Mouse (Mus musculus) stomach, embryonic 16.5 days (tissue): ENCODE measurements around the gene Evi5. TPM values are rescaled to one million over a fixed set of nuclear protein-coding genes. Genes with fewer than 3 reads are reported as not detected.

Experiments
- ATAC-seq: fragments of 200-750 bp; cut with Nextera tagmentation; 2 replicates; pipeline ENCODE4 v1.8.0; 2017; ENCODE audit warnings: moderate number of reproducible peaks, moderate TSS enrichment; ENCODE audit not compliant: insufficient read depth, low FRiP score
- H3K27ac ChIP-seq: fragments of 300-500 bp; sonication (generic); 2 replicates; pipeline ENCODE4 v1.5.1; 2014; ENCODE audit warnings: low read length
- H3K27me3 ChIP-seq: fragments of 300-500 bp; sonication (generic); 2 replicates; pipeline ENCODE4 v1.6.1; 2014; ENCODE audit warnings: low read length, control low read depth, mixed read lengths; ENCODE audit not compliant: control insufficient read depth, insufficient read depth
- H3K36me3 ChIP-seq: fragments of 300-500 bp; sonication (generic); 2 replicates; pipeline ENCODE4 v1.6.1; 2014; ENCODE audit warnings: low read length; ENCODE audit not compliant: control insufficient read depth, insufficient read depth
- H3K4me1 ChIP-seq: fragments of 300-500 bp; sonication (generic); 2 replicates; pipeline ENCODE4 v1.6.1; 2014; ENCODE audit warnings: low read length, control low read depth, mixed read lengths; ENCODE audit not compliant: control insufficient read depth, insufficient read depth
- H3K4me2 ChIP-seq: fragments of 300-500 bp; sonication (generic); 2 replicates; pipeline ENCODE4 v1.6.1; 2014; ENCODE audit warnings: low read depth, low read length, mixed read lengths
- H3K4me3 ChIP-seq: fragments of 300-500 bp; sonication (generic); replicated peaks from 2 replicates; pipeline ENCODE4 v1.5.1; 2014; ENCODE audit warnings: mild to moderate bottlenecking, low read length
- H3K9ac ChIP-seq: fragments of 300-500 bp; sonication (generic); 2 replicates; pipeline ENCODE4 v1.6.1; 2014; ENCODE audit warnings: low read length
- H3K9me3 ChIP-seq: fragments of 300-500 bp; sonication (generic); replicated peaks from 2 replicates; pipeline ENCODE4 v1.6.1; 2016; ENCODE audit warnings: low read length, control low read depth; ENCODE audit not compliant: control insufficient read depth
- WGBS: fragments of 180-500 bp; shearing (Covaris S2); extraction: QIAGEN DNeasy Blood & Tissue Kit; methylation state at CpG from one replicate; pipeline ENCODE4 v1.1.7; 2014; 5-methylcytosine and 5-hydroxymethylcytosine counted together
- polyA plus RNA-seq: library from polyadenylated mRNA; unstranded; fragments of >200 nt; fragmentation: Nextera tagmentation; extraction: Ambion mirVana; gene quantifications from 2 replicates; pipeline ENCODE4 v1.2.1, GENCODE M21; 2015

The Evi5 gene
- polyA plus RNA-seq, 1 experiment from 2014 or later: 55.2 TPM

DNA sequence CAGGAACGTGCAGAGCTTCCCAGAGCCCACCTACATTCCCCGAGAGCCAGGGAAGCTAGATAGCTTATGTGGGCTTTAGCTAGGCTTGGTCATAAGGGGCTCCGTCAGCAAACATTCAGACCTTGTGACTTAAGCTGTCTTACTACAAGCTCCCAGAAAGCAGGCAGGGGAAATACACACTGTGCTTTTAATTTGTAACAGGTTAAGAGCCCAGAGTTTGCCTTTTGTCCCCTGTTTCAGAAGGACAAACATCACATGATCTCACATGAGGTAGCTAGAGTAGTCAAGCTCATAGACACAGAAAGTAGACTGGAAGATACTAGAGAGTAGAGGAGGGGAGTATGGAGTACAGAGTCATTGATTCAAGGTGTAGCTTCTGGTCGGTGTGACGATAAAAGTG lies 5.8 kb upstream of the Evi5 start:
- Histone ChIP-seq H3K36me3 (no peaks in the 10 kb centered on the region), H3K4me3 (no peak overlapping the region), H3K27ac (no peak overlapping the region), H3K4me1 (no peaks in the 10 kb centered on the region), H3K9me3 (no peaks in the 10 kb centered on the region), H3K27me3 (no peaks in the 10 kb centered on the region), H3K4me2 (no peak overlapping the region), H3K9ac (no peak overlapping the region)
- WGBS: 58% methylated on average over 5 of the region's 5 CpGs
- ATAC-seq: peak; percentile 21; the same call in 1 of the 2 replicates

- no peak overlapping the region for H3K4me2 ChIP-seq
- no peak for ATAC-seq
- no peak overlapping the region for H3K27ac ChIP-seq
- no peak overlapping the region for H3K9ac ChIP-seq
- no peaks in the 10 kb centered on the region for H3K9me3 ChIP-seq
- H3K36me3 ChIP-seq: no peaks in the 10 kb centered on the region
- 82% methylated on average over 1 of the region's 1 CpGs for WGBS
- no peak overlapping the region for H3K4me3 ChIP-seq
- peaks cover 5% of the 10 kb centered on the region; the same call in 1 of the 2 replicates for H3K4me1 ChIP-seq
- no peaks in the 10 kb centered on the region for H3K27me3 ChIP-seq
Observed at GRCm38 (mm10) chr5:107877053-107877452, 2.1 kb upstream of the Evi5 start.

GRCm38 (mm10) chr5:107875261-107875611 lies 329 bp upstream of the Evi5 start:
- H3K9me3 ChIP-seq: no peaks in the 10 kb centered on the region
- no peak for ATAC-seq
- no peak overlapping the region; the same call in 1 of the 2 replicates for H3K4me2 ChIP-seq
- H3K27ac ChIP-seq: no peak overlapping the region
- no peaks in the 10 kb centered on the region for H3K36me3 ChIP-seq
- H3K27me3 ChIP-seq: no peaks in the 10 kb centered on the region
- H3K9ac ChIP-seq: no peak overlapping the region
- peaks cover 5% of the 10 kb centered on the region; the same call in 1 of the 2 replicates for H3K4me1 ChIP-seq
- H3K4me3 ChIP-seq: no peak overlapping the region

GRCm38 (mm10) chr5:107873886-107874302 lies 1.0 kb downstream of the Evi5 start:
- Histone ChIP-seq H3K4me2 (peak overlapping the region; percentile 17; the same call in 1 of the 2 replicates), H3K4me1 (peaks cover 5% of the 10 kb centered on the region; the same call in 1 of the 2 replicates), H3K36me3 (no peaks in the 10 kb centered on the region), H3K27me3 (no peaks in the 10 kb centered on the region), H3K27ac (peak overlapping the region; percentile 11), H3K9me3 (no peaks in the 10 kb centered on the region), H3K4me3 (0 out of 2 replicates have a peak overlapping the region, but pooled peaks have one; percentile 4), H3K9ac (peak overlapping the region; percentile 32; the same call in 1 of the 2 replicates)
- WGBS: 60% methylated on average over 7 of the region's 7 CpGs
- peak; percentile 28 for ATAC-seq

DNA sequence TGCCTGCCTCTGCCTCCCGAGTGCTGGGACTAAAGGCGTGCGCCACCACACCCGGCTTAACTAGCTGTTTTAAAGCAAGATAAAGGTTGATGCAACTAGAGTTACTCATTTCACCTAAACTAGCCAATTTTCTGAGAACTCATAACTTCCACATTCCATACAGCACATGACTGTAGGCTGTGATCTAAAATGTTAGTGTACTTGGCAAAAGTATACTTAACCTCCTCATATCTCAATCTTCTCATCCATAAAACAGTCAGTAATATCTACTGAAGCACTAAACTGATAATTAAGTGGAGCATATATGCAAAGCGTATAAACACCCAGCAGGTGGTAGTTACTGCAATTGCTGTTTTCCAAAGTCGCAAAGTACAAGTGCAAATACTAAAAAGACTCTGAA lies 1.6 kb downstream of the Evi5 start:
- Histone ChIP-seq H3K9me3 (no peaks in the 10 kb centered on the region), H3K4me1 (peaks cover 5% of the 10 kb centered on the region; the same call in 1 of the 2 replicates), H3K27ac (peak overlapping the region; percentile 11), H3K27me3 (no peaks in the 10 kb centered on the region), H3K4me2 (no peak overlapping the region), H3K4me3 (no peak overlapping the region), H3K9ac (no peak overlapping the region), H3K36me3 (no peaks in the 10 kb centered on the region)
- WGBS: 84% methylated on average over 6 of the region's 6 CpGs
- no peak for ATAC-seq

DNA sequence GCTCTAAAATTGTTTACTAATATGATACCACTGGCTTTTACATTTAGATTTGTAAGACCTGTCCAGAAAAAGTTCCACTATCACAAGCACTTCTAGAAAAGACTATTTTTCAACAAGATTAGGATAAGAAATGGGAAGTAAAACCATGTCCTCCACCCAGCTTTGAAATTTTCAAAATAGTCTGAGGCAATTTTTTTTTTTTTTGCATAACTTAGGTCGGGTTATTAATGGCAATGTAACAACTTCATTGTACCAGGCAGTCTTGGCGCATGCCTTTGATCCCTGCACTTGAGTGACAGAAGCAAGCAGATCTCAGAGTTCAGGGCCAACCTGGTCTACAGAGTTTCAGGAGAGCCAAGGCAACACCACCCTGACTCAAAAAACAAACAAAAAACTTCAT lies 5.2 kb downstream of the Evi5 start:
- WGBS: 41% methylated on average over 2 of the region's 2 CpGs
- ATAC-seq: no peak
- no peaks in the 10 kb centered on the region for H3K9me3 ChIP-seq
- no peaks in the 10 kb centered on the region for H3K27me3 ChIP-seq
- H3K36me3 ChIP-seq: no peaks in the 10 kb centered on the region
- no peak overlapping the region for H3K9ac ChIP-seq
- no peak overlapping the region for H3K27ac ChIP-seq
- H3K4me2 ChIP-seq: no peak overlapping the region
- H3K4me1 ChIP-seq: peaks cover 8% of the 10 kb centered on the region
- H3K4me3 ChIP-seq: no peak overlapping the region

DNA sequence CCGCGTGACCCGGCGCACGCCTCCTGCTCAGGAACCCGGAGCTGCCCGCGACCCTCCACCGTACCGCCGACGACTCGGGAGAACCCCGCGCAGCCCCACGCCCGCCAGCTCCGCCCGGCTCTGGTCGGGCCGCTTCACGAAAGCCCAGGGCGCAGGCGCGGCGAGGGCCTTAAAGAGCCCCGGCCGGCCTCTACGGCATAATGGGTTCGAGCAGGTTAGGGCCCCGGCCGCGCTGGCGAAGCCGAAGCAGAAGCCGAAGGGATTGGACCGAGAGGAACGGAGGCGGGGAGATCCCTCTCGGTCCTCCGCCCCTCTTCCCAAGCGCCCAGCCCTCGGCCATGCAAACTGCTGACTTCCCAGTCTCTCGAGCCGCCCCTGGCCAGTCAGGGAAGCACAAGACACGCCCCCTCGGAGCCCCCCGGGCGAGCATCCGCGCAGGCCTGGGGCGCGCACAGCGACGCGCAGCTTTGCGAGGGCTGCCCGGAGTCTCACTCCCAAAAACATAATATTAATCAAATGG lies 5.9 kb downstream of the Evi5 start:
- Histone ChIP-seq H3K4me1 (peaks cover 6% of the 10 kb centered on the region), H3K27me3 (no peaks in the 10 kb centered on the region), H3K9ac (peak overlapping the region; percentile 94)

GRCm38 (mm10) chr5:107867970-107868904 lies 6.7 kb downstream of the Evi5 start:
- H3K4me3 ChIP-seq: peak overlapping the region; percentile 89
- H3K9me3 ChIP-seq: no peaks in the 10 kb centered on the region
- H3K27ac ChIP-seq: peak overlapping the region; percentile 96
- H3K4me2 ChIP-seq: peak overlapping the region; percentile 70
- H3K27me3 ChIP-seq: no peaks in the 10 kb centered on the region
- peaks cover 3% of the 10 kb centered on the region for H3K4me1 ChIP-seq
- H3K36me3 ChIP-seq: no peaks in the 10 kb centered on the region
- peak overlapping the region; percentile 94 for H3K9ac ChIP-seq
- WGBS: under 1% methylated on average over 69 of the region's 82 CpGs
- peak; percentile 74 for ATAC-seq

More for the DNA sequence above, 5.9 kb downstream of the Evi5 start:
- Histone ChIP-seq H3K4me3 (peak overlapping the region; percentile 89), H3K9me3 (no peaks in the 10 kb centered on the region), H3K36me3 (no peaks in the 10 kb centered on the region), H3K27ac (peak overlapping the region; percentile 96), H3K4me2 (peak overlapping the region; percentile 70)
- peak; percentile 97 for ATAC-seq
- under 1% methylated on average over 58 of the region's 58 CpGs for WGBS
